Mouse (Mus musculus): ENCODE measurements around the gene Bri3.

Bri3 gene

DNA sequence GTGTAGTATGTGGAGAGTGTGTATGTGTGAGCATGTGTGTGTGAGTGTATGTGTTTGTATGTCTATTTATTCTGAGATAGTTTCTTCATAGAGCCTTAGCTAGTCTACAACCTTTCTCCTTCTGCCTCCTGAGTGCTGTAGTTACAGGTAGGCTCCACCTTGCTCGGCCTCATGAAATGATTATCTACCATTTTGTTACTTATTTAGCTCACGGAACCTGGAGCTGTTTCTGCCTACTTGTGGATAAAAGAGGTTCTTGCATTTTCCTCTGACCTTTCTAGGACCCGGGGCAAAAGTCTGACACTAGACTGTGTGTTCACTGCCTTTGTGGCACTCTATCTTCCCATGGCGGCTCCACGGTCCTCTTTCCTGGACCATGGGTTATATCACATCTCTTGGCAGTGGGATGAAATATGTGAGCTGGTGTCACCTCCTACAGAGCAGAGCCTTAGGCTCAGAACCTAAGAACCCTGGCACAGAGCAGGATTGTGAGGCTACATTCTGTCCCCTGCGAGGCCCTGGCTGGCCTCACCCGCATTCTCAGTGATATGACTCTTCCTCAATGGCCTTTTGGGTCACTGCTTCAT, at the start of gene Bri3:
Gene Bri3 (plus strand): TSS at position 537 of the 587 bp plus-strand sequence.
- in situ Hi-C loops (cut with MboI, MseI): loop anchor here in 1 of 2 experiments (25.0 kb wide), 1 partner anchor 1968 kb away; the partner anchor contains the start of gene Rnf6

DNA sequence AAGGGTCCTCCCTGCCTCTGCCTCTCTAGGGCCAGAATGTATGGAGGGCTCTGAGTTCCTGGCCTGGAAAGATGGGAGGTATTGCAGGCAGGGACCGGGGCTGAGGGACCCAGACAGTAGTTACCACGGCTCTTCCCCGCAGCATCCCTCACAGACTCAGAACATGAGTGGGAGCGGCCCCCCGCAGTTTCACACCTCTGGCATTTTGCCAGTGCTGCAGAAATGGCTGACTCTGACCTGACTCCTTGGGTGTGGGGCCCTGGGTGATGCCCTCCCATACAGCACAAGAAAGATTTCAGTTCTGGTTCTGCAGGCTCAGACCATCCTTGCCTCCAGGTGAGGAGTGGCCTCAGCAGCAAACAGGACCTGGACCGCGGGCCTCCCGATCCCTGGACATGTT, 48.7 kb upstream of the Bri3 start:
- in situ Hi-C loops (cut with MboI, MseI): no loop called here

DNA sequence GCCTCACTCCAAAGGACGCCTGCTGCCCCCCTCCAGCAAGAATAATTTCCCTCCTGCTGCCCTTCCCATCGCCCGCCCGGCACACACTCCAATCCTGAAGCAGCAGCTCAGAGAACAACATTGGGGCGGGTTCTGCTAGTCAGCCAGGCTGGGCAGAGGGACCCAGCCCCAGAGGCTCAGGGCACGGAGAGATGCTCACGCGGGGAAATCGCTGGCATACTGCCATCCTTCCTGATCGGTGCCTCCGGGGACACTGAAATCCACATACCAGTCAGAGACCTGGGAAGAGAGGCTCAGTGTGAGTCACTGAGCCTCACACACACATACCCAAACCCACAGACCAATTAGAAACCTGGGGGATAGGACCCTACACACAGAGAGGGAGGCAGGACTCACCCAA, 43.6 kb upstream of the Bri3 start:
- in situ Hi-C loops (cut with MboI, MseI): loop anchor here in 1 of 2 experiments (25.0 kb wide), 1 partner anchor 562 kb away; the partner anchor contains the start of genes Tmem130 and Trrap

DNA sequence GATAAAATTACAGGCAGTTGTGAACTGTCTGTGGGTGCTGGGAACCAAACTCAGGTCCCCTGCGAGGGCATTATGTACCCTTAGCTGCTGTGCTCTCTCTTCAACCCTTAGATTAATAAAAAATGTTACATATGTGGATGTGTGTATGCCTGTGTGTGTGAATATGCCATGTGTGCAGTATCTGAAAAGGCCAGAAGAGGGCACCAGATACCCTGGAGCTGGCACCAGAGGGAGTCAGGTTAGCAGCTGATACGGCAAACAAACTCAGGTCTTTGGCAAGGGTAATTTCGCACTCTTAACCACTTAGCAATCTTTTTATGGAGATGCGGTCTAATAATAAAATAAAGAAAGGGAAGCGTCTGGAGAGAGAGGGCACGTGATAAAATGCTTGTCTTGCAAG, 41.8 kb upstream of the Bri3 start:
- in situ Hi-C loops (cut with MboI, MseI): loop anchor here in 1 of 2 experiments (25.0 kb wide), 1 partner anchor 560 kb away; the partner anchor contains the start of genes Tmem130 and Trrap

DNA sequence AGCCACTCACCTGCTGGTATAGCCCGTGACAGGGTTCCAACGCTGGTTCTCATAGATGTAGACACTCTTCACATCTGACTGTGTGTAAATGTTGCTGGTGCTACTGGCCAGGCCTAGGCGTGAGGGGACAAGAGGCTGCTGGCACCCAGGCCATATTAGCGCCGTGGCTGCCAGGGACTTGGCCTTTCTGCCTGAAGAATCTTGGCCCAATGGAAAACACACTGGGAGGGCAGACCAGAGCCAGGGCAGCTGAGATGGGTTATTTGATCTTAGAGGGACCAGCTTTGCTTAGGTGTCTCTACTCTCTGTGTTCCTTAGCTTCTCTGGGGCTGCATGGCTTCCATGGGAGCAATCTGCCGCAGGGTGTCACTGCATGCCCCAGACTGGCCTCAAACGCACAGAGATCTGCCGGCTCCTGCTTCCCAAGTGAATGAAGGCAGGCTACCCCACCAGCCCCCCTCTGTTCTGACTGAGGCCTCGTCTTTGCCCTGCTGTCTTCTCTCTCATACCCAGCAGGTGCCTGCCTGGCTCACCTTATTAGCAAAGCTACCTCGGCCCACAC, 40.8 kb upstream of the Bri3 start:
- in situ Hi-C loops (cut with MboI, MseI): loop anchor here in 1 of 2 experiments (25.0 kb wide), 1 partner anchor 559 kb away; the partner anchor contains the start of genes Tmem130 and Trrap

DNA sequence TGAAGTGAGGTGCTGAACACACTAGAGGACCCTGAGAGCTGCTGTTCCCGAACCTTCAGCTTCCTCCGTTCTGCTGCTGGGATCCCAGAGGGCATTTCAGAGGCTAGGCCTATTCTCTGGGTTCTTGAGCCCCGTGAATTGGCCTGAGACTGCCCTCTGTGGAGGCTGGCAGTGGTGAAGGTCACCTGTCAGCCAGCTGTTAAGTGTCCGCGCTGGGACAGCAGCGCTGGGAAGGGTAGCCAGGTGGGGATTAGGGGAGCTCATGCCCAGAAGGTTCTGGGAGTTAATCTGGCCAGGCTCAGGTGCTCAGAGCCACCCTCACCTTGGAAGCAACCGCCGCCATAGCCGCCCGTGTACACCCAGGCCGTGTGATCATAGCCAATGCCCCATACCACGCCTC, 39.9 kb upstream of the Bri3 start:
- in situ Hi-C loops (cut with MboI, MseI): loop anchor here in 1 of 2 experiments (25.0 kb wide), 1 partner anchor 558 kb away; the partner anchor contains the start of genes Tmem130 and Trrap

DNA sequence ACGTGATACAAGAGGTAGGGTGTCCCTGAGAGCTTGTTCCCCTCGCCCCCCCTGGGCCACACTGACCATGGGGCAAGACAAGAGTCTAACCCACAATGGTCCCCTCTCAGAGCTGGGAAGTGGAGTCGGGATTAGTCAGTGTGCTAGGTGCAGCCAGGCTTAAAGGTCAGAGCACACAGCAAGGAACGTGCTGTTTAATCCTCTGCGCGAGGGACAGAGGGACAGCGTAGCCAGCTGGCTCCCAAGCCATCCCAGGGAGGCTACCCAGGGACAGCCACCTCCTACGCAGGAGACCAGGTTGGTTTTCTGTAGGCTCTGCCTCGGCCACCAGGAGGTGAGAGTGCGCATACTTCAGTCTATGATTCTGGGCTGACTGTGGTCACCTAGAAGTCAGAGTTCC, 39.3 kb upstream of the Bri3 start:
- in situ Hi-C loops (cut with MboI, MseI): loop anchor here in 1 of 2 experiments (25.0 kb wide), 1 partner anchor 557 kb away; the partner anchor contains the start of genes Tmem130 and Trrap

DNA sequence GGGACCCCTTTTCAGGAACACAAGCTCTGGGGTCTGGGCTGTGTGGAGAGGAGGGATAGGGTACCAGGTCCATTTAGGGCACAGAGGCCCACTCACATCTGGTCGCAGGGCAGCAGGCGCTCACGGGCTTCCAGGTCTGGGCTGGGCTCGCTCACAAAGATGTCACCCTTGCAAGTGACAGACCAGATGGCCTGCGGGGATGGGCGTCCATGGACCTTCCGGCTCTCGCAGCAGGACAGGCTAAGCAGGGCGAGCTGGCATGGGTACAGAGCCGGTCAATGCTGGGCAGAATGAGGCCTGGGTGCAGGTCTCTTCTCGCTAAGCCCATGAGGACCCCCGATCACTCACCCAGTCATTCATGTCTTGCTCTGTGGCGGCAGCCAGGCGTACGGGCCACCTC, 38.2 kb upstream of the Bri3 start:
- in situ Hi-C loops (cut with MboI, MseI): loop anchor here in 1 of 2 experiments (25.0 kb wide), 1 partner anchor 556 kb away; the partner anchor contains the start of genes Tmem130 and Trrap

DNA sequence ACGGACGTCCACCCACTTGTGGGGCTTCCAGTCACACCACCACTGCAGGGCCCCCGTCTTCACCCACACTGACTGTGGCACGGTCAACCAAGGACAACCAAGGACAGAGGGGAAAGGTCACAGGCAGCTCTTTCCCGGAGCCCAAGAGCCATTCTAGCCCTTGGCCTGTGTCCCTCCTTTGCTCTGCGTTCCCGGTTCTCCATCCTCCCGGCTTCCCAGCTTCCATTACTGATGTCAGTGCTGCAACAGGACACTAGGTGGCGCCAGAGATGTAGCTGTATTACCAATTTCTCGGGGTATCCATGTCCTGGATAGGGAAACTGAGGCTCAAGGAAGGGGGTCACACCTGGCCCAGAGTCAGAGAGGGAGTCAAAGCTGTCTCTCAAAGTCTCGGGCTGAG, 36.8 kb upstream of the Bri3 start:
- in situ Hi-C loops (cut with MboI, MseI): loop anchor here in 1 of 2 experiments (25.0 kb wide), 1 partner anchor 555 kb away; the partner anchor contains the start of genes Tmem130 and Trrap

DNA sequence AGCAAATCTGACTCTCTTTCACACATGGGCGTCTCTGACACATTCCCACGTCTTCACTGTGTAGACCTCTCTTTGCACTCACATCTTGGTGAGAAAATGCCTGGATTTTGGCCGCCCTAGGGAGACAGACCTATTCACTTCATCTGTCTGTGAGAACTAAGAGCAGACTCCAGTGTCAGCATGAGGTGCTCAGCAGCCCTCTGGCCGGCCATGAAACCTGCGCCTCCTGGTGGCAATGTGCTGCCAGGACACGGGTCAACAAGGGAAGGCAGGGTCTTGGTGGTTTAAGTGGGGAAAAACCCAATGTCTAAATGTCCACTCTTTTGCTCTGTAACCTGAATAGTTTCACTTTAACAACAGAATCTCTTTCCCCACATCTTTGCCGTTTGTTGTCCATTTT, 29.8 kb upstream of the Bri3 start:
- in situ Hi-C loops (cut with MboI, MseI): loop anchor here in 1 of 2 experiments (25.0 kb wide), 1 partner anchor 548 kb away; the partner anchor contains the start of genes Tmem130 and Trrap

DNA sequence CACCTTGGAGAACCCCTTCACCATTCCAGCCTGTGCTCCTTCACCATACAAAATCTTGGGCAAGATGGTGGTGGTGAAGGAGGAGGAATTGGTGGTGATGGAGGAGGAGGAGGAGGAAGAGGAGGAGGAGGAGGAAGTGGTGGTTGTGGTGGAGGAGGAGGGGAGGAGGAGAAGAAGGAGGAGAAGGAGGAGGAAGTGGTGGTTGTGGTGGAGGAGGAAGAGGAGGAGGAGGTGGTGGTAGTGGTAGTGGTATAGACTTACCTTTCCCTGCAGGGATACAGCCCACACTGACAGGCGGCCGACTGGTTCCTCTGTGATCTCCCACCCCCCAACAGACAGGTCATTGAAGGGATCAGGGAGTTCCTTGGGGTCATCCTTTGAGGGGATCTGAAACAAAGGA, 28.2 kb upstream of the Bri3 start:
- in situ Hi-C loops (cut with MboI, MseI): loop anchor here in 1 of 2 experiments (25.0 kb wide), 1 partner anchor 546 kb away; the partner anchor contains the start of genes Tmem130 and Trrap

DNA sequence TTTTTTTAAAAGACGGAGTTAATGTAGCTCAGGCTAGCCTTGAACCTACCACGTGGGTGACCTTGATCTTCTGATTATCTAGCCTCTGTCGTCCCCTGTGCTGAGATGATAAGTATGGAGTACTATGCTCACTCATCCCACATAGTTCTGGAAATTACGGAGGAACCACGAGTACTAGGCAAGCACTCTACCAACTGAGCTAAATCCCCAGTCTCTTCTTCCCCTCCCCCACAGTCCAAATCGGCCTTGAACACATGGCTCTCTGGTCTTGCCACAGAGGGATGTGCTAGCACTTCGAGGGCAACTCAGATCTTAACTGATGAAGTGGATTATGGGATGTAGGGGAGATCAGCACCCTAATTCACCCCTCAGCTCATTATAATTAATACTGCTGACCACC, 26.2 kb upstream of the Bri3 start:
- in situ Hi-C loops (cut with MboI, MseI): loop anchor here in 1 of 2 experiments (25.0 kb wide), 1 partner anchor 544 kb away; the partner anchor contains the start of genes Tmem130 and Trrap

DNA sequence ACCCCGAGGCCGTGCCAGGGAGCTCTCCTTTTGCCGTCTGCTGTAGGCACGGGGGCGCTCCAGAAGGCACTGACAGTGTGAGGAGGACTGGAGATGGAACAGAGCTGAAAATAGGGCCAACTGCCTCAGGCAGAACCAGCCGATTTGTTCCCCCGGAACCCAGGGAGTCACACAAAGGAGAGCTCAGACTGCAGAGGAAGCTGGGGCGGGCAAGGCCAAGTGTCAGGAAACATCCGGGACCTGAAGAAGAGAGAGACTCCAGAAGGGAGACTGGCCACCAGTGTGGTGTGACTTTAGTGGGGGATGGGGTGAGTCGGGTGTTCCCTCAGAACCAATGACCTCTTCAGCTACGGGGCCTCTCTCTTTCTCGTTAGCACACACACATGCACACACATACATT, 24.9 kb upstream of the Bri3 start:
- in situ Hi-C loops (cut with MboI, MseI): loop anchor here in 1 of 2 experiments (25.0 kb wide), 1 partner anchor 543 kb away; the partner anchor contains the start of genes Tmem130 and Trrap

DNA sequence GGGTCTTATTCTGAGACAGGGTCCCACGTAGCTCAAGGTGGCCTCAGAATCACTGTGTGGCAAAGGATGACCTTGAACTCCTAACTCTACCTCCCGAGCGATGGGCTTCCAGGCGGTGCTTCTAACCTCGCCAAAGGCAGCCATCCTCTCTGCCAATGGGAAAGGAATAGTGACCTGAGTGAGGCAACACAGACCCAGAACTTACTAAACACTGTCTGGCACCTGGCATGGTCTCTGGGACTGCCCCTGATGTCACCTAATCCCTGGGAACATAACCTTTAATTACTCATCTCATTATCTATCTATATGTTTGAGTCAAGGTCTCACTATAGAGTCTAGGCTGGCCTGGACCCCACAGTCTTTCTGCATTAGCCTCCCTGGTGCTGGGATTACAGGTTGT, 24.3 kb upstream of the Bri3 start:
- in situ Hi-C loops (cut with MboI, MseI): loop anchor here in 1 of 2 experiments (25.0 kb wide), 1 partner anchor 542 kb away; the partner anchor contains the start of genes Tmem130 and Trrap

DNA sequence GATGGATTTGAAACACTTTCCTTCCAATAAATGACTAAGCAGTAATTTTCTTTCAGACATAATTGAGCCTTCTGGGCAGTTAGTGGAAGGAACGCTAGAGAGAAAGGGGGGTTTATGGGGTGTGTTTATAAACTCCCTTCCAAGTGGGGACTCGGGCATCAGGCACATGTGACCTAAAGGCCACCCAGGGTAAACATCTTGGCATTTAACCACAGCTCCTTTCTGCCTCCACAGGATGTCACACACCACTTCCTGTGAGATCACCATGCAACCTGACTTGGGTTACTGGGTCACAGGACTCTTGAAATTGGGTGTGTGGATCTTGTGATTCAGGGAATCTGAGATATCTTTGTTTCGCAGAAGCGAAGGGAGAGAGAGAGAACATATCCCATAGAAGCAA, 22.9 kb upstream of the Bri3 start:
- in situ Hi-C loops (cut with MboI, MseI): loop anchor here in 1 of 2 experiments (25.0 kb wide), 1 partner anchor 541 kb away; the partner anchor contains the start of genes Tmem130 and Trrap

DNA sequence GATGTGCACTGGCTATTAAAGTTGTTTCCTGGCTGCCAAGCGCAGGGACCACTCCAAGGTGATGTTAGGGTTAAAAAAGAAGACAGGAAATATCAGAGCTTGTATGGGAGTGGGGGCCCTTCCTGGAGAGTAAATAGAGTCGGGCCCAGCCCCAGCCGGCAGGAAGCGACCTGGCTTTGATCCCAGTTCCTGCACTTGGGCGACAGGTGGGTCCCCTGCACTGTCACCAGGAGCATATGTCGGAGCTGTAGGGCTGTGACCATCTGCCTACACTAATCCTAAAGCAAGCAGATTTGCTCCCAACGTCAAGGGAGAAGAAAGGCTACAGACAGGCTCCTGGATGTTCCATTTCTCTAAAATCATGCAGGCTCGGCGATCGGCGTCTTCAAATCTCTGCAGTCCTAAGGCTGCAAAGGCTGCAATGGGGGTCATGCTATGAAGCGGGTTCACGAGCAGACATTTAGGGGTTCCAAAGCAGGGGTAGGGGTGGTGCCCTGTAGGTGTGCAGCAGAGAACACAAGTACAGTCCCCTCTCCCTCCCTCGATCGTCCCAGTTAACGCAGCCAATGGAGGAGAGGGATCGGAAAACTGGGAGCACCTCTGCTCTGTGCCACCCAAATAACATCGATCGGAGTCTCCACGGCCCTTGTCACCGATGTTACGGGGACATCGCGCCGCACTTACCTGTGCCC, 21.3 kb upstream of the Bri3 start:
- in situ Hi-C loops (cut with MboI, MseI): loop anchor here in 1 of 2 experiments (25.0 kb wide), 1 partner anchor 539 kb away; the partner anchor contains the start of genes Tmem130 and Trrap

DNA sequence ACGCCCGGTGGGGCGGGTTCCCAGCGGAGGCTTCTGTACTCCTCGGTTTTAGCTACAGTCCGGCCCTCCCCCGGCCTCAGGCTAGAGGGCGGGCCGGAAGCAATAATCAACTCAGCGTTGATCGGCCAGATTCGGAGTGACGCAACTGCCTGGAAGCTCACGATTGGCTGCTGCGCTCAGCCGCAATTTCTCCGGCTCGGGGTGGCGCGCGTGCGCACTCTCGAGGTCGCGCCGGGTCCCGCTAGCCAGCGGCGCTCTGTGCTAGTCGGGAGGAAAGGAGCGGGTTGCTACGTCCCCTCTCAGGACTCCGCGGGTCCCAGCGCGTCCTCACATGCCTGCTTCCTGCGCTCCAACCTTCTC, 20.8 kb upstream of the Bri3 start, which contains the start of gene Tecpr1:
Gene Tecpr1 (minus strand): TSS at position 113 of the 360 bp plus-strand sequence.
- in situ Hi-C loops (cut with MboI, MseI): loop anchor here in 1 of 2 experiments (25.0 kb wide), 1 partner anchor 539 kb away; the partner anchor contains the start of genes Tmem130 and Trrap

DNA sequence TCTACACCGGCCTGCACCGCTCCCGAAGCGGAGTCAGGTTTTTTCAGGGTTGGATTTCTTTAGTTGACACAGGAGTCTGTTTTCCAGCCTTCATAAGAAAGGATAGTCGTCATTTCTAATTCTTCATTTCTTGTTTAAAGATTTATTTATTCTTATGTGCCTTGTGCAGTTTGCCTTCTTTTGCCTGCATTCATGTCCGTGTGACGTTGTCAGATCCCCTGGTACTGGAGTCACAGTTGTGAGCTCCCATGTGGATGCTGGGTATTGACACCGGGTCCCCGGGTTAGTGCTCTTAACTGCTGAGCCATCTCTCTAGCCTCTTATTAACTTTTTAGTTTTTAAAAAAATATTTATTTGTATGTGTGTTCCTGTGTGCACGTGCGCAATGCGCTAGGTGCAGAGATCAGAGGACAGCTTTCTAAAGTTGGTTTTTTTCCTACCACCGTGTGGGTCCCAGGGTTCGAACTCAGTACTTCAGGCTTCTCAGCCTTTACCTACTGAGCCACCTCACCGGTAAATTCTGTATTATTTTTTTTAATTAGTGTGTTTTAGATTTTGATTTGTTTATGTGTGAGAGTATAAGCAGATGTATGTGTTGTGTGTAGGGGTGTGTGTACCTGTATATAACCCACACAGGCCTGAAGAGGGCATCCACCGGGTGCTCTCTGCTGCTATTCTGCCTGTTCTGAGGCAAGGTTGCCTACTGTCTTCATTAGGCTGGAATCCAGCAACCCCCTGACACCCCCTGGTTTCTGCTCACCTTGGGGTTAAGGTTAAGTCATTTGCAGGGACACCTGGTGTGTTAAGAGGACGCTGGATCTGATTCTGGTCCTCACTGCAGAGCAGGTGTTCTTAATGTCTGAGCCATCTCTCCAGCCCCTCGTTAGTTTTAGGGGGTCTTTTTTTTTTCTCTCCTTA, 20.1 kb upstream of the Bri3 start:
- in situ Hi-C loops (cut with MboI, MseI): loop anchor here in 1 of 2 experiments (25.0 kb wide), 1 partner anchor 538 kb away; the partner anchor contains the start of genes Tmem130 and Trrap

DNA sequence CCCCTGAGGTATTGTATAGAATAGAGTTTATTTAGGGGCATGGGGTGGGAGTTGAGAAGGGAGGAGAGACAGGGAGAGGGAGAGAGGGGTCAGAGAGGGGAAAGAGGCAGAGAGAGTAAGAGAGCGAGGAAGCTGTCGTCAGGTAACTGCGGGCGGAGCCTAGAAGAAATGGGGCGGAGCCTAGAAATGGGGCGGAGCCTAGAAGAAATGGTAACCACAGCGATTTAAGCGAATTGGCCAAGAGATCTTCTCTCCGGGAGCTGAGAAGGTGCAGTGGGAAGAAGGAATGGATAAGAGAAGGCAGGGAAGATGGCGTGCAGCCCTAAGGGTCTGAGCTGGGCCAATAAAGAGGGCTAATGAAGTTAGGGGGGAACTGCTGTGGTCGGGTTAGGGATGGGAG, 18.0 kb upstream of the Bri3 start:
- in situ Hi-C loops (cut with MboI, MseI): loop anchor here in 1 of 2 experiments (25.0 kb wide), 1 partner anchor 1986 kb away; the partner anchor contains the start of gene Rnf6

DNA sequence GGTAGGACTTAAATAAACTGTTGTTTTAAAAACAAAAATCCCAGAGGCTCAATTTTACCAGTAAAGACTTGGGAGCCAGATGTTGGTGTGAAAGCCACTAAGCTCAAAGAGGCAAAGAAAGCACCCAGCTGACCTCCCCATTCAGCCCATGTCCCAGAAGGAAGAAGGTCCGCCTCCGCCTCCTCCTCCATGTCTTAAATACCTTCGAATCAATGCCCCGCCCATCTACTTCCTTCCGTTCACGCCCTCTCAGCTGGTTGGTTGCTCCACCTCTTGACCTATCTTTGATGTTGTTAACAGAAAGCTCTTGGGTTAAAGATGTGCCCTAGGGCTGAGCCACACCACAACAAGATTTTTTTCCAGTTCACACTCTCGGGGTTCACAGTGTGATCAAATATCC, 14.0 kb upstream of the Bri3 start:
- in situ Hi-C loops (cut with MboI, MseI): loop anchor here in 1 of 2 experiments (25.0 kb wide), 1 partner anchor 1982 kb away; the partner anchor contains the start of gene Rnf6
